Mouse (Mus musculus) lung, adult 2 months (tissue): ENCODE data around the gene Rab11fip5.

Experiments used
- CTCF ChIP-seq: fragments of 200-500 bp; IDR thresholded peaks from 2 replicates; pipeline ENCODE4 v1.5.1; 2011; ENCODE audit warnings: mild to moderate bottlenecking, low read length, control low read depth; ENCODE audit not compliant: insufficient read depth
- POLR2A ChIP-seq: fragments of 200-500 bp; IDR thresholded peaks from 2 replicates; pipeline ENCODE4 v1.6.1; 2011; ENCODE audit warnings: low read depth, mild to moderate bottlenecking, control low read depth, low read length, borderline replicate concordance; ENCODE audit errors: extremely low read depth

DNA sequence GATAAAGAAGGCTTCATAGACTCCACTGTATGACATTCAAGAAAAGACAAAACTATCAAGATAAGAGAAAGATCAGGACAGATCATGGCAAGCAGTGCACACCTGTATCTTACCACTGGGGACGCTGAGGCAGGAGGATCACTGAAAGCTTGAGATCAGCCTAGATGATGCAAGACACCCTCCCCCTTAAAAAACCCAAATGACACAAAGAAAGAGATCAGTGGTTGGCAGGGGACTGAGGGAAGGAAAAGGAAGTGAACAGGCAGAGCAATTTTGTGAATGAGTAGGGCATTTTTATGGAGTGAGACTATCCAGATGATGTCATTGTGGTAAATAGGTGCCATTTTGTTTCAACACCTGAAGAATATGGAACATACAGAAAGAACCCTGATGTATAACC lies 24.3 kb downstream of the Rab11fip5 start:
- TF ChIP-seq CTCF = no peak
- TF ChIP-seq POLR2A = no peak
